Mouse (Mus musculus) retina, adult 2 months (tissue): ENCODE results near the gene Adgrg6.

Source experiments
- DNase-seq: peaks from one replicate; pipeline ENCODE4 v3.0.0-alpha.2; 2012; ENCODE audit warnings: low read depth, low spot score

Adgrg6 gene

GRCm38 (mm10) chr10:14391025-14391639, 154.3 kb downstream of the Adgrg6 start:
- DNase-seq, result peak; percentile 34

GRCm38 (mm10) chr10:14385574-14385973, 159.9 kb downstream of the Adgrg6 start:
- DNase-seq, result no peak

- DNase-seq, result no peak
Observed at GRCm38 (mm10) chr10:14365065-14365589, 180.3 kb downstream of the Adgrg6 start.

- no peak for DNase-seq
Observed at GRCm38 (mm10) chr10:14363226-14363625, 182.2 kb downstream of the Adgrg6 start.

- DNase-seq, result no peak
Observed at GRCm38 (mm10) chr10:14358271-14358670, 187.2 kb downstream of the Adgrg6 start.
